Mouse (Mus musculus) layer of hippocampus, postnatal 10 days (tissue): Measurements from ENCODE around the gene Hemk1. TPM values are rescaled to one million over a fixed set of nuclear protein-coding genes. Genes with fewer than 3 reads are reported as not detected.

Experiments
- DNase-seq, 2 experiments: peaks; one replicate each; pipeline ENCODE4 v3.0.0; 2021; ENCODE audit warnings: low spot score in 2 of 2
- total RNA-seq, 2 experiments: library from RNA; stranded (reverse); gene quantifications; 2 replicates each; pipeline ENCODE4 v1.2.3; 2021

The Hemk1 gene
- total RNA-seq, 2 experiments from 2014 or later, result 14.6 to 19.9 TPM

DNA sequence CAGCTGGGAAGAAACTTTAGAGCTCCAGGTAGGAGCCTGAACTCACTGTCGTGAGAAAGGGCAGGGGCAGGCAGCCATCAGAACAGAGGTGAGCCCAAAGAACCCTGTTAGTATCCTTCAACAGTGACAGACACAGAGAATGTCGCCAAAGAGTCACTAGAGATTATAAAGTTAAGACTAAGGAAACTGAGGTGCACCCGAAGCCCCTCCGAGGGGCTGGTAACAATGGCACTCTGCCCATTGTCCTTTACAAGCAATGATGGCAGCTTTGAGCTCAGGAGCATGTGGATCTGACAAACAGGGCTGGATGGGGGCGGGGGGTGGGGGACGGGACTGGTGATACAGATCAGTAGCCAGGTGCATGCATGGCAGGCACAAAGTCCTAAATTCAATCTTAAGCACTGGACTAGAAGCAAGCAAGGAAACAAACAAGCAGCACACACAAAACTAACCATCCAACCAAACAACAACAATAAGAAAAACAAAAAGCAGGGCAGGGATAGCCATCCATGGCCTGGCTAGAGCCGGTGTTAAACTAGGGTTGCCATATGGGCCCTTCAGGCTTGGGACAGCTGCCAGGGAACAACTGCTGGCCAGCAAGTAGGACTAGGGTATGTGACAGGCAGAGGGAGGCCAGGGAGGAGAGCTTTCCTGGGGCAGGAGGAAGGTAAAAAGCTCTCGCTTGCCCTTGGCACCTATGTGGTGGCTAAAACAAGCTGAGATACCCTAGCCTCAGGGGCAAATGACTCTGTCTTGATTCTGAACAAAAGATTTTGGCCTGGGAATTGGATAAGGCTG is 5.2 kb upstream of the Hemk1 start:
- no peak for DNase-seq

DNA sequence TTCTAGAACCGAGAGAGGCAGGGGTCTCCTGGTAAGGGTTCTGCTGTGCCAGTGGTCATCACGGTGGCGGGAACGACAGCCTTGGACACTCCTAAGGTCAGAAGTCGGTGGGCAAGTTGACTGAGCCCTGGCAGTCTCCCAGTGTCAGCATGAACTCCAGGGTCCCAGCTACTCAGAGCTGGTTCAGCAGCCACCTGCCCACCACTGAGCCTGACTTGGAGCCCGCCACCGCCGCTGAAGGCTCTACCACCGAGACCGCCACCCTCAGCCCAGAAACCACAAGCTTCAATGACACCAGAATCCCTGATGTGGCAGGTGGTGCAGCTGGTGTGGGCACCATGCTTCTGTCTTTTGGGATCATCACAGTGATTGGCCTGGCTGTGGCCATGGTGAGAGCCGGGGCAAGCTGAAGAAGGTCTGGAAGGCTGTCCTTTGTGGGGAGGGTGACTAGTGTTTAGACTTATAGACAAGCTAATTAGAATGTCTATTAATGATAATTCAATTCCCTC is 4.1 kb upstream of the Hemk1 start:
- DNase-seq, result no peak

DNA sequence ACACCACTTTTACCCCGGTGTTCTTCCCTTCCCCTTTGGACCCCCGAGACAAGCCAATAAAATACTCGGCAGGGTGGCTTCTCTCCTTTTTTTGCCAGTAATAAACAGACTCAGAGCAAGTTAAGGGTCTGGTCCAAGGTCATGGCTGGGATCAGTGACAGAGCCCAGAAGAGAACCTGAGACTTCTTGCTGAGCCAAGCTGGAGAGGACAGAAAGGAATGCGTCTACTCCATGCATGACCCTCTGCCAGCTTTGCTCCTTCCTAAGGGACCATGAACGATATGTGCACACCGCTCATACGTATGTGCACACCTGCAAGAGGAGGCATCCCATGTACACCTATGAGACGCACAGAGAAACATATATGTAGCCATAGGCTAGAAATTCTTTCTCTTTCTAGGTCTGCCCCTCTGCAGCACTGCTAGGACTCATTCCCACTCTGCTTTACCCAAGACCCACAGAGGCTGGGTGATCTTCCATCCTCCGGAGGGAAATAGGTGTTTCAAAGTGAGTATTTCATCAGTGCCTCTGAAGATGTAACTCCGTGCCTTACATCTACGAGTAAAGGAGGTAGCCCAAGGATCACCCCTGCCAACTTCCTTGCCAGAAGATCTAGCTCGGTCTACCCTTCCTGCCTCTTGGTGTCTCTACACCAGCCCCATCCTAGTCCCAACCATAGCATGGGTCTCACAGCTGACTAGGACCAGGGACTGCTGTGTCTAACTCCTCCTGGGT is 2.9 kb upstream of the Hemk1 start:
- no peak for DNase-seq

DNA sequence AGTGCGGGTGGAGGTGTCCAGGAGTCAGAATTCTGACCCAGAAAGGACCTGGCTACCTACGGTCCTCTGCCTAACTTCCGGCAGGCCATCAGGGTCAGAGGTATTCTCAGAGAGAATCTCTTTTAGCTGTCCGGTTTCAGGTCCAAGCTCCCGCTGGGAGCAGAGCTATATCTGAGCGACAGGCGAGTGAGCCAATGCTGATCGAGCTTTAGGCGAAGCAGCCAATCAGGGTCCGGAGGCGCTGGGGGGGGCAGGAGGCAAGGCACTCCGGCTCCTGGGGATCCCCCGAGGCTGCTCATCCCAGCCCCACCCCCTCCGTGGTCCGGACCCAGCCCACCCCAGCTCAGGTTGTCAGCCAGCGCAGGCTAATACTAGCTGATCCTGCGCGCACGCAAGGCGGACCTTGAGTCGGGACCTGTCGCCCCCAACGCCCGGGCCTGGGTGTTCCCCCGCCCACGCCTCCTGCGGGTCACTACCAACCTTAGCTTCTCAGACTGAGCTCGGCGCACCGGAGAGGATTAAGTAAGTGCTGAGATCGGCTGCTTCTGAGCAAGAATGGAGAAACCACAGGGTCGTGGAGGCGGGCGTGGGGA is 2.2 kb upstream of the Hemk1 start, which contains the start of gene 6430571L13Rik:
TSS of gene 6430571L13Rik (plus strand) at position 336 of the 593 bp plus-strand sequence.
- peak; percentile 96 for DNase-seq

DNA sequence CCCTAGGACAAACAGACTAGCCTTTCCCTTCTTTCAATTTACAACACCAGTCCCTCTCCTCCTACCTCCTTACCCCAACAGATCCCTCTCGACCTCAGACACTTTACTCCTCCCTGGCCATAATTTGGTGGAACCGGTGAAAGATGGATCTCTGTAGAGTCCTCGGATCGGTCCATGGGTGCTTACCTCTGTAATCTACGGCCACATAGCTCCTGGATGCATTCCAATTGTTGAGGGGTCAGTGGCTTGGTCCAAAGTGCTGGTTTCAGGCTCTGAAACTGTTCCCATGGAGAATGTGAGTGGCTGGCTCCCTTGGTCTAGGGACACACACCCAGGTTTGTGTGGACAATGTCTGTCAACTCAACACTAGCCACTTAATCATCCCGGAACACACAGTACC is 1.8 kb downstream of the Hemk1 start:
- DNase-seq, result no peak

DNA sequence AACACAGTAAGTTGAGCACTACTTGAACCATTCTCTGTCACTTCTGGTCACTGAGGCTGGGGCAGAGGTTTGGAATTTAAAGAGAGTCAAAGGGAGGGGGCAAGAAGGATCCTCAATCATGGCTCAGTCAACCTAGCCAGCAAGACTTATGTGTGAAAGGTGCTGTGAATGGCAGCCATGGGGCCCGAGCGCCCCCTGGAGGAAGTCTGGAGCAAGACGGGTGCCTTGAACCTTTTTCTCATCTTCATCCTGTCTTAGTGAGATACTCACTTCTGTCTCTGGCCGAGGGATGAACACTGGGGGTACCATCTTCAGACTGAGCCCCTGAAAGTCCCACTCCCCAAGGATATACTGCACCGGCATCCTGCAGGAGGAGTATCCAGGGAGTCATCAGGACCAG is 2.2 kb downstream of the Hemk1 start:
- DNase-seq, result peak; percentile 65 to 71

DNA sequence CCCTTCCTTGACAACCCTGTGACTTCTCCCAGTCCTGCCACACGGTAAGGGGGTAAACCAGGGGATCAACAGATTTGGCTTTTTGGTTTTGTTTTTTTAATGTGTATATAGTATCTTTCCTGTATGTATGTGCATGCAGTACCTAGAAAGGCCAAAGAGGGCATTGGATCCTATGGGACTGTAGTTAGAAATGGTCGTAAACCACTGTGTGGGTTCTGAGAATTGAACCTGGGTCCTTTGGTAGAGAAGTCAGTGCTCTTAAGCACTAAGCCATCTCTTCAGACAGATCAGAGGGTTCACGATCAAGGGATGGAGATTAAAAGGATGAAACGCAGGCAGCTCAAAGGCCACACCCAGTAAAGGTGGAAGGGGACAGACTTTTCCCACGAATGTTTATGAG is 3.1 kb downstream of the Hemk1 start:
- no peak for DNase-seq

DNA sequence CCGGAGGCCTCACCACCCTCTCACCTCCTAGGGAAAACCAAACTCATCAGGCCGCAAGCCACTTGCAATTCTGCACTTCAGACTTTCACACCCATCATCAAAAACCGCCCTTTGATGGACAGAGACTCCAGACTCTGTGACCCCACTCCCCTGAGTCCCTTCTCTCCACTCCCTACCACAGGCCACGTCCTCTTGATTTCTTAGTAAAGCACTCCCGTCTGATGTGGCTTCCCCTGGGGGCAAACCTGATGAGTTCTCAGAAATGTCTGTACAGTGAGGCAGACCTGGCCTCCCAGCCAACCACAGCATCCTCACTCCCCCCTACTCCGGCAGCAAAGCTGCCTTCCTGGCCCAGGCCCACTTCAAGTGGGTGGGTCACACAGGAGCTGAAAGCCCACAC is 3.8 kb downstream of the Hemk1 start:
- DNase-seq, result no peak

DNA sequence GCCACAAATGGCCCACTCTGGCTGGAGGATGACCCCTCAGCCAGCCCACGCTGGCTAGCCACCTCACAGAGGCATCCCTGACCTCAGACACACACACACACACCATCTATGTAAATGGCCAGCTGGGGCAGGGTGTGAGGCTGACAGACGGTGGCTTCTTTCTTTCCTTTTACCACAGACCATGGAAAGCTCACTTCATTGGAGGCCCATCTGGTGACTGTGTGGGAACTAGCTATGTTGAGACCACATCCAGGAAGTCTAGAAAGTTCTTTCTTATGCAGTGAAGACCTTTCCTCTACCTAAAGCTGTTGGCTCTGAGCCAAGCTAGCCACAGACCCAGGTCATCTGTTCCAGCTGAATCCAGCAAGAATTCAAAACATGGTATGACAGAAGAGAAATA is 4.5 kb downstream of the Hemk1 start:
- no peak for DNase-seq

DNA sequence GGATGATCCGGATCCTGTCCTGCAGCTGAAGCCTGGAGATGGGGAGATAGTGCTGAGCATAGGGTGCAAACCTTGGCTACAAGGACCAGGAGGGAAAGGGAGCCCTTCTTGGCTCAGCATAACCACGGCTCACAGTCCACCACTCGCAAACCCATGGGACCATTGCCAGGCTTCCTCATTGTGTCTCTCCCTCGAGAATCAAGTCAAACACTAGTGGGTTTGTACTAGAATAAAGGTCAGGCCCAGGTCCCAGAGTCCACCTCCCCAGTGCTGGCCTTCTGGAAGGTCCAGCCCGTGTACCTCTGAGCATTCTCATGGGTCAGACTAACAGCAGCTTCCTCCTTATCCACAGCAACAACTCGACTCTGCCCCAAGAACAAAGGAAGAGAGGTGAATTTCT is 7.4 kb downstream of the Hemk1 start:
- no peak for DNase-seq

DNA sequence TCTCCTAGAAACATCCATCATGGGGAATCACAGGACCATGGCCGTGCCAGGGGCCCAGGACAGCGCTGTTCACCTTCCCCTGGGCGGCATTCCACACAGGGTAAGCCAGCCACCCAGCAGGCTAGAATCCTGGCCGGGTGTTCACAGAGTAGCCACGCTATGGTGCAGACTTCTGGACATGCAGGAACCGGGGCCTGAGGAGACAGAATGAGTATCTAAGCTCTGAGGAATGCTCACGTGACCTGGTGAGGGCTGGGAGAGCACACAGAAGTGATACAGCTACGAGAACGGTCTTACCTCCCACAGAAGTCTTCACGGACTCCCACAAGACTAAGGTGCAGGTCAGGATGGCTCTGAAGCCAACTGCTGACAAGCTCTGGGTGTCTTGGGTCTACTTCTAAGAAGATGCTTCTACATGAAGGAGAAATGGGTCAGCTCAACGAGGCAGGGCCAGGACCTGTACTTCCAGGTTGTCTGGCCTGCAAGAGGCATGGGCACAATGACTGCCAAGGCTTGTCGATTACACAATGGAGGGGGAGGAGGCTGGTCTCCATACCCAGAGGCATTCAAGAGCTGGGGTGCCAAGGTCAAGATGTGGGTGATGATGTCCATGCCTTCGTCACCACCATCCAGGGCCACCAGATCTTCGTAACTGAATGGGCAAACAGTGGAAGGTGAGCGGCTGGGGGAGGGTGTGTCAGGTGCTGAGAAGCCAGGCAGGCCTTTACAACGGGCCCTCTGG is 10.1 kb downstream of the Hemk1 start:
- DNase-seq, result no peak

DNA sequence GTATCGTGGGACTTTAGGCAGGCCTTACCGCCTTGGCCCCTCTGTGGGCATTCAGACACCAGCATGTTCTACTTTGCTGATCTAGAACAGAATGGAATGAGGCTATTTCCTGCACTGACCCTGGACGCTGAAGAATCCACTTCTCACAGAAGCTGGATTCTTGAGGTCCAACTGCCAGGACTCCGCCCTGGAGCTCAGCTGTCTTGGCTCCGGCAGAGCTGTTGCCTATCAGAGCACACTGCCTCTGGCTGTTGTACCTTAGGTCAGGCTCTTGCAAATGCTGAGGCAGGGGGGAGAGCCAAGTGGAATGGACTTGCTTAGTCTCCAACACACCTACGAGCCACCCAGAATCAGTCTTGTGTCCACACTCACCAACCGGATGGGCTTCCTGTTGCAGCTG is 12.2 kb downstream of the Hemk1 start:
- no peak for DNase-seq

DNA sequence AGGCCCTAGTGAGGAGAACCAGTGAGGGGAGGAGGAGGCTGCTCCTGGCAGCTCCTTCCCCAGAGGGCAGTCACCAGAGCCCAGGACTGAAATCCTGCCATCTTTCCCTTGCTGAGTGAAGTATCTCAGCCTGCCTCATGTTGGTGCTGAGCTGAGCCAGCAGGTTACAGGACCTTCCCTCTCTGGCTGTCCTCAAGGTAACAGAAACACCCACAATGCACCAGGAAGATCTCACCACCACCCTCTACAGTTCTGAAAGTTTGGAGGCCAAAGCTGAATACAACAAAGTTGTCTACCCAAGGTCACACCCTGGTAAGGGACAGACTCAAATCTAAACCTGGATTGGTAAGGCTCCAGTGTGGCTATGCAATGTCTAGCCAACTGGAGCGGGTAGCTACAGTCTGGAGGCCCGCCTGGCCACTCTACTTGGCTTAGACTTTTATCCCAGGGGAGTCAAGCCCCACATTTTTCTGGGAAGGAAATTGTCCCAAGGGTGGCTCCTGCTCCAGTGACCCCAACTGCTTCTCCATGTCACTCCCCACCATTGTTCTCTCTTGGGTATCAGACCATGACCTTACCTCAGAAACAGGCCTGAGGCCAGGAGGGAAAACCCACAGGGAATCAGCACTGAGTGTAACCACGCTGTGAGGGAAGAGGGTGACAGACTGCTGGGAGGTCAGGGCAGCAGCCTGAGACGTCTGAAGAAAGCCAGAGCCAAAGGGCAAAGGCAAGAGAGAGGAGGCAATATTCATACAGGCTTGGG is 13.2 kb downstream of the Hemk1 start:
- DNase-seq, result no peak

DNA sequence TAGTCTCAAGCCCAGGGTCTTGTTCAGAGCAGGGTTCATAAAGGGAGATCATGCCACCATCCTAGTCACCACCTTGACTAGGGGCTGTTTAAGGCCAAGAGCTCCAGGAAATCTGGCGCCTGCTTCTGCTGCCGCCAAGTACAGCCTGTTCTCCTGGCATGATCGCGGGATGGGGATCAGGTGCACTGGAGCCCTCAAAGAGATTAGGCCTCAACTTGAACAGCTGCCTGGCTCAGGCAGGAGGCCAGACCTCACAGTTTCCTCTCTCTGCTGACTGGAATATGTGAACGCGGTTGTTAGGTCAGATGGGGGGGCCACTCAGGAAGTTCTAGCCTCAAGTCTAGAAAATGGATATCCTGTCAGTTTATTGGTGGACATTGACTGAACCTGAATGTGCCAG is 14.6 kb downstream of the Hemk1 start:
- DNase-seq, result peak; percentile 52 to 61

DNA sequence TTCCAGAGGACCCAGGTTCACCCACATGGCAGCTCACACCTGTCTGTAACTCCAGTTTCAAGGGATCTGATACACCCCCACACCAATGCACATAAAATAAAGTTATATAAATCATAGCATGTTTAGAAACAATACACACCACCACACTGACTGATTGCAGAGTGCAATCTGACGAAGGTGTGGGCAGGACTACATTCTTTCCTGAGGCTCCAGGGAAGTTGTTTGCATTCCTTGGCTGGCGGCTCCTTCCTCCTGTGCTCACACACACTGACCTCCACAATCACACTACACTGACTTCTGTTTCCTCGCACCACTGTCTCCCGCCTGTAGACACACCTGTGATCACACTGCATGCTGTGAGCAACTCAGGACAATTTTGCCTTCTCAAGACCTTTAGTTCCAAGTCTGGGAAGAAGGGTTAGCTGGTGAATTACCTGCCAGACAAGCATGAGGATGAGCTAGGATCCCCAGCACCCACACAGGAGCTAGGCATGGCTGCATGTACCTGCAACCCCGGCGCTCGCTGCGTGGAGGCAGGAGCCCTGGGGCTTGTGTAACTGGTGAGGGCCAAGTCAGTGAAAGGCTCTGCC is 15.6 kb downstream of the Hemk1 start:
- DNase-seq, result no peak

DNA sequence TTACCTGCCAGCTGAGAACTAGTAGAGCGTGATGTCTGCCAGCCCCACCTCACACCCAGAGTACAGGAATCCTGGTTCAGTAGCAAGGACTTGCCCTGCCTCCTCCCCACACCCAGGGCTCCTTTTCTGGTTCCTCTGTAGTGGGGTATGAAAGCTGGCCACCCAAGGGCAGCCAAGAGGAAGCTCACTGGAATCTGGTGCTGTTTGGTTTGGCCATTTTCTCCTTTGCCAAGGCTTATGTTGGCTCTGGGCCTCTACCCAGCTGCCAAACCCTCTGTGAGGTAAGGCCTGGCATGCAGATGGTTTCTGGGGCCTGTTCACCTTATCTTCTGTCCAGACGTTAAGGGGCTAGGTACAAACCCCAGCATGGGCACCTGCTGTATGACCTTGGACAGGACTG is 22.4 kb downstream of the Hemk1 start:
- DNase-seq, result no peak

DNA sequence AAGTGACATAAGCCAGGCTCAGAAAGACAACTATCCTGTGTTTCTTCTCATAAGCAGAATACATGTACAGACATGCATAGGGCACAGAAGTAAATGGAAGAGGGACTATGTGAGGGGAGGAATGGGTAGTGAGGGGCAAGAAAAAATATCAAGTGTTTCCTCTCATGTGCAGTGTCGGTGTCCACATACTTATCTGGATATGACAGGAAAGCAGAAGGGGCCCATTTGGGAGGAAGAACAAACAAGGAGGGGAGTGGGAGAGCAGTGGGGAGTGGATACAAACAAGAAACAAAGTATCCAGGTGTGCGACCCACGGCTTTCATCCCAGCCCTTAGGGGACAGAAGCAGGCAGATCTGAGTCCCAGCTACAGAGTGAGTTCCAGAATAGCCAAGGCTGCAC is 24.2 kb downstream of the Hemk1 start:
- no peak for DNase-seq

DNA sequence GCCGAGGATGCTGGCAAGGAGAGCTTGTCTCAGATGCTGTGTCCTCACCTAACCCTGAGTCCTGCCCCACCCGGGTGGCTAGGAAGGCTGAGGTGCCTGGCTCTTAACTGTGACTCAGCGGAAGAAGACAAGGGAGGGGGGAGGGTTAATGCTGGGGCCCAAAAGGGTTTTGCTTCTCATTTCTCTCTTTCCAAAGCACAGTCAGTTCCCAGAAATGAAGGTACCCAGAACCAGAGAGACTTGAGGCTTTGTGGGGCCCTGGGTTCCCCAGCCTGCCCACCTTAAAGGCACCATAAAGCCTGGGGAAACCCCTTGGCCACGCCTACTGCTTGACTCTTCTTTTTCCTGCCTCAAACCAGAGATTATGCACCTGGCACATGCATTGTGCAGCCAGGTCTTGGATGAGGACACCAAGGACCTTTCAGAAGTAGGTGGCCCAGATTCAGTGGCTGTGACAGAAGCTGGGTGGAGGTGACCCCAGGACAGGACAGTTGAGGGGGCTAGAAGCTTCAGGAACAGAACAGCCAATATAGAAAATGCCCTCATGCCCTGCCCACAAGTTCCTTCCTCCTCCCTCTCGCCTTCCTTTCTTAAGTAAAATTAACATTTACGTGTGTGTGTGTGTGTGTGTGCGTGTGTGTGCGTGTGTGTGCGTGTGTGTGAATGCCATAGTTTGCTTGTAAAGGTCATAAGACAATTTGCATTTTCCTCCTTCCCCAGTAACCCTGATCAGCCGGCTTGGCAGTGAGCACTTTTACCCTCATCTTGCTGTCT is 25.2 kb downstream of the Hemk1 start:
- DNase-seq, result no peak

DNA sequence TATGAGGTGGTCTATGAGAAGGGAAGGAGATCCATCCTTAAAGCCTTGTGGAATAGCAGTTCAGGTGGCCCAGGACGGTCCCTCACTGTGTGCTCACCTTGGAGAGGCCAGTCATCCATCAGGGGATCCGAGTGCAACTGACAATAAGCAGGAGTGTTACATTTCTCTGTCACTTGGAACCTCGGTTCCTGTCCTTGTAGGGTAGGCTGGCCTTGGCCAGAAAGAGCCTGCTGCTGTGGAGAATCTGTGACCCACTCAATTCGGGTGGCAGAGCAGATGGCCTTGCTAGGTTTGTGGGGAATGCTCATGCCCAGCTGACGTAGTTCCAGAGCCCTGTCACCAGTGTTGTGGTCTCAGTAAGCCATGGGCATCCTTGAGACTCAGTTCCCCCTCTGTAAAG is 28.6 kb downstream of the Hemk1 start:
- DNase-seq, result no peak

DNA sequence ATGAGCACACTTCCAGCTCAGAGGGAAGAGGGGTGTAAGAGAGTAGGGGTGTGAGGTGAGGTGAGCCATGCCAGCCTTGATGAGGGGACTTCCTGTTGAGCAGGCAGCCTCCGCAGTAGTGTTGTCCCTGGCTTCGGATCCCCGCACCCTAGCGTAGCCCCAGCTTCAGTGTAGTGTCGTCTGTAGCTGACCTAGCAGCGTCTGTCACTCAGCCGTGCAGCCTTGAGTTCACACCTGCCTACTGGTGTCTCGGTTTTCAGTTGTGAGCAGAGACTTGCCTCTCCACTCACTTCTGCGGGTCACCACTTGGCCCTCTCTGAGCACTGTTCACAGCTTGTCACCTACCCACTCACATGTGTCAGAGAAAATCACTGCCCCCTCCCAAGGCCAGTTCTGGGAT is 29.0 kb downstream of the Hemk1 start:
- no peak for DNase-seq
